Mouse (Mus musculus): Measurements from ENCODE around the gene Chchd5.

The Chchd5 gene

GRCm38 (mm10) chr2:129129412-129129929 is at the start of gene Chchd5:
Chchd5 (plus strand) TSS chr2:129129700.
- under 1% methylated on average over 35 of the region's 35 CpGs for WGBS

- 76% methylated on average over 13 of the region's 13 CpGs for WGBS
Measured at GRCm38 (mm10) chr2:129081097-129081496, 48.4 kb upstream of the Chchd5 start.

GRCm38 (mm10) chr2:129083514-129083913 is 46.0 kb upstream of the Chchd5 start:
- WGBS, result 90% methylated on average over 5 of the region's 5 CpGs

GRCm38 (mm10) chr2:129084959-129085358 is 44.5 kb upstream of the Chchd5 start:
- 55% methylated on average over 2 of the region's 2 CpGs for WGBS

GRCm38 (mm10) chr2:129087520-129087919 is 42.0 kb upstream of the Chchd5 start:
- 92% methylated on average over 1 of the region's 1 CpGs for WGBS

GRCm38 (mm10) chr2:129090370-129090769 is 39.1 kb upstream of the Chchd5 start:
- WGBS, result 43% methylated on average over 4 of the region's 4 CpGs

- WGBS, result 49% methylated on average over 12 of the region's 12 CpGs
Measured at GRCm38 (mm10) chr2:129092810-129093209, 36.7 kb upstream of the Chchd5 start.

- 53% methylated on average over 18 of the region's 18 CpGs for WGBS
Measured at GRCm38 (mm10) chr2:129093926-129094724, 35.4 kb upstream of the Chchd5 start.

GRCm38 (mm10) chr2:129100784-129101310 is 28.7 kb upstream of the Chchd5 start, which contains the start of gene Polr1b:
Polr1b (plus strand) TSS chr2:129100995.
- under 1% methylated on average over 35 of the region's 35 CpGs for whole genome bisulfite sequencing

GRCm38 (mm10) chr2:129112924-129113323 is 16.6 kb upstream of the Chchd5 start:
- WGBS, result 85% methylated on average over 5 of the region's 5 CpGs

GRCm38 (mm10) chr2:129115706-129116367 is 13.7 kb upstream of the Chchd5 start:
- 97% methylated on average over 9 of the region's 9 CpGs for WGBS

- WGBS, result 97% methylated on average over 1 of the region's 1 CpGs
Measured at GRCm38 (mm10) chr2:129116368-129116739, 13.1 kb upstream of the Chchd5 start.

- 96% methylated on average over 12 of the region's 12 CpGs for WGBS
Measured at GRCm38 (mm10) chr2:129118061-129118460, 11.4 kb upstream of the Chchd5 start.

GRCm38 (mm10) chr2:129121986-129122385 is 7.5 kb upstream of the Chchd5 start:
- 94% methylated on average over 8 of the region's 8 CpGs for WGBS

GRCm38 (mm10) chr2:129129987-129130545 is 566 bp downstream of the Chchd5 start:
- WGBS, result 20% methylated on average over 18 of the region's 18 CpGs

GRCm38 (mm10) chr2:129130776-129131175 is 1.3 kb downstream of the Chchd5 start:
- WGBS, result 92% methylated on average over 2 of the region's 2 CpGs

GRCm38 (mm10) chr2:129132231-129132630 is 2.7 kb downstream of the Chchd5 start:
- WGBS, result 91% methylated on average over 7 of the region's 7 CpGs

- 68% methylated on average over 14 of the region's 14 CpGs for WGBS
Measured at GRCm38 (mm10) chr2:129133006-129133805, 3.7 kb downstream of the Chchd5 start.

- 48% methylated on average over 10 of the region's 10 CpGs for WGBS
Measured at GRCm38 (mm10) chr2:129139906-129140305, 10.4 kb downstream of the Chchd5 start.

- 45% methylated on average over 2 of the region's 2 CpGs for WGBS
Measured at GRCm38 (mm10) chr2:129148836-129149235, 19.3 kb downstream of the Chchd5 start.

- 80% methylated on average over 5 of the region's 5 CpGs for WGBS
Measured at GRCm38 (mm10) chr2:129150386-129150785, 20.9 kb downstream of the Chchd5 start.
